Mouse (Mus musculus): Measurements from ENCODE around the gene Mgat4c. TPM values are rescaled to one million over a fixed set of nuclear protein-coding genes. Genes with fewer than 3 reads are reported as not detected.

Gene Mgat4c
- polyA plus RNA-seq, 1 experiment from 2014 or later = 56.3 TPM

DNA sequence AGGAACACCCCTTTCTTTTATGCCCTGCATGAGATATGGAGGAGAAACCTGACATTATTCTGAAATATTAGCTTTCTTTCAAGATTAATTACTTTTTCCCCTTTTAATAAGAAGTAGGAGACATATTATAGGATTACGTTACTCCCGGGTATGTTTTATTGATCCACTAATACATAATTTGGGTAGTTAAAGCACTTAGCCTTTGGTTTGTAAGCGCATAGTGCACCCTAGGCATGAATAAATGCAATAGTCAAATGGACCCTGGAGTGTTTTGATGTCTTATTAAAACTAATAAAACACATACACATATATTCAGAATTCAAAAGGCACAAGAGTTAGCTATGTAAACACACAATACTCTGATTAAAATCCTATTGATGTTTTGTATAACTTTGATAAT is 374.9 kb downstream of the Mgat4c start:
- Histone ChIP-seq H3K4me3 (replicated peaks; ENCODE audit: low read length) (no peak overlapping the region), H3K36me3 (replicated peaks; ENCODE audit: control insufficient read depth, insufficient read depth) (no peaks in the 10 kb centered on the region), H3K27me3 (ENCODE audit: control insufficient read depth, insufficient read depth, low read length) (no peaks in the 10 kb centered on the region), H3K27ac (no peak overlapping the region), H3K4me1 (replicated peaks; ENCODE audit: control insufficient read depth, insufficient read depth, low read length) (peaks cover 5% of the 10 kb centered on the region), H3K9ac (no peak overlapping the region), H3K9me3 (ENCODE audit: control insufficient read depth, low read length) (no peaks in the 10 kb centered on the region), H3K4me2 (replicated peaks) (no peak overlapping the region)
- ATAC-seq (ENCODE audit: low FRiP score) (no peak), DNase-seq (ENCODE audit: low spot score) (no peak)
- 60% methylated on average over 3 of the region's 3 CpGs for WGBS

DNA sequence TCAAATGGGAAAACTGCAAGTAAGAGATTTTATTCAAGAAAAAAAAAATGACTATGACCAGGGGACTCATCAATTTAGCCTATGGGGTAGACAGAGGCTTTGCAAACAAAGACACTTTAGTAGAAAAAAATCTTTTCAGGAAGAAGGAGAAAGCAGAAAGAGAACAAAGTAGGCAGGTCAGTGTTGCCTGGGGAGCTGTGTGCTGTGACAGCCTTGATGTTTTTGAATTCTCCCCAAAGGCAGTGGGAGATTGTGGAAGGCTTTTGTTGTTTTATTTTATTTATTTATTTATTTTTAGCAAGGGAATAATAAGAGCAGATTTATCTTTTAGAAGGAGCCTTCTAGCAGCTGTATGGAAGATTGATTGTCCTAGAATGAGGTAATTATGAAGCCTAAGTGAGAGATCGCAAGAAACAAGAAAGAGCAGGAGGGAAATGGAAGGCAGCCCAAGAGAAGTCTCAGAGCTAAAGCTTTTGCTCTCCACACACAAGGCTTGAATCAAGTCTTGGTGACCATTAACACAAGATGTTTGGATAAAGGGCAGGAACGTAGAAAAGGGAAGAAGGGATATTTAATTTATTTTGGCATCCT is 375.8 kb downstream of the Mgat4c start:
- ATAC-seq (ENCODE audit: low FRiP score) (peak; percentile 37; the same call in 1 of the 2 replicates), DNase-seq (ENCODE audit: low spot score) (no peak)
- WGBS = 14% methylated on average over 2 of the region's 2 CpGs
- H3K9me3 ChIP-seq (ENCODE audit: control insufficient read depth, low read length) = no peaks in the 10 kb centered on the region
- H3K4me2 ChIP-seq (replicated peaks) = no peak overlapping the region
- peaks cover 5% of the 10 kb centered on the region for H3K4me1 ChIP-seq (replicated peaks; ENCODE audit: control insufficient read depth, insufficient read depth, low read length)
- peak overlapping the region; percentile 67; the same call in 1 of the 2 replicates for H3K27ac ChIP-seq
- H3K4me3 ChIP-seq (replicated peaks; ENCODE audit: low read length) = no peak overlapping the region
- H3K36me3 ChIP-seq (replicated peaks; ENCODE audit: control insufficient read depth, insufficient read depth) = no peaks in the 10 kb centered on the region
- no peak overlapping the region for H3K9ac ChIP-seq
- no peaks in the 10 kb centered on the region for H3K27me3 ChIP-seq (ENCODE audit: control insufficient read depth, insufficient read depth, low read length)

DNA sequence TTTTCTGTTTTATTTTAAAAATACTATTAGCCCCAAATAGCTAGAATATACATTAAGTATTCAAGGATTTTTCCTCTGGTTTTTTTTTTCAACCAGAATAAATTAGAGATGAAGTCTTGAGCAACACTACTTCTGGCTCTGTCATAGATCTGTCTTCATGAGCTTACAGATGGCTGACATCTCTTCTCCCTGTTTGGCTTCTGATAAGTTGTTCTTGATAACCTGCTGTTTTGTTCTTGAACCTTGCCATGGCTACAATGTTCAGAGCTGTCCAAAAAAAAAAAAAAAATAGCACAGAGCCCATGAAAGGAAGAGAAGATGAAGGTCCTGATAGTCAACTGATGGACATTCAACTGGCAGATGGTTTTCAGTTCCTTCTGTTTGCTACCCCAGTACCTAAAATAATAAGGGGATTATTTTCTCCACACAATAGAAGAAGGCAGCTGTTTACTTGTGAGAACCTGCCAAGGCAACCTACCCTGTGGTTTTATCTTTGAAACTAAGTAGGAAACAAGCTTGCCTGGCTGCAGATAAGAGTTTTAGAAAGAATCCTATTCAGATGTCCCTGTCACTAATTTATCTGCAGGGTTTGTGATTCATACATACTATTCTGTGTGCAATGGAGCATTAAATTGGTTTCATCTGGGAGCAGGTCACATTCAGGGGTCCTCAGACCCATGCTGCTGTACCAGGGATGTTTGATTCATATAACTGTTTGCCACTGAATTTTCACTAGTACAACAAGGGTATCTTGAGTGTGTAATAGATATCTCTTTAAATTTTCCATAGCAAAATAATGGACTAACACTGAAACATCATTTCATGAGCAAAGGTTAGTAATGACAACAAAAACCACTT is 393.5 kb downstream of the Mgat4c start:
- Histone ChIP-seq H3K4me1 (replicated peaks; ENCODE audit: control insufficient read depth, insufficient read depth, low read length) (peaks cover 6% of the 10 kb centered on the region; the same call in 1 of the 2 replicates), H3K4me2 (replicated peaks) (no peak overlapping the region), H3K9me3 (ENCODE audit: control insufficient read depth, low read length) (no peaks in the 10 kb centered on the region), H3K27ac (no peak overlapping the region), H3K27me3 (ENCODE audit: control insufficient read depth, insufficient read depth, low read length) (no peaks in the 10 kb centered on the region), H3K9ac (no peak overlapping the region), H3K4me3 (replicated peaks; ENCODE audit: low read length) (no peak overlapping the region), H3K36me3 (replicated peaks; ENCODE audit: control insufficient read depth, insufficient read depth) (no peaks in the 10 kb centered on the region)
- ATAC-seq (ENCODE audit: low FRiP score) = no peak
- no peak for DNase-seq (ENCODE audit: low spot score)

DNA sequence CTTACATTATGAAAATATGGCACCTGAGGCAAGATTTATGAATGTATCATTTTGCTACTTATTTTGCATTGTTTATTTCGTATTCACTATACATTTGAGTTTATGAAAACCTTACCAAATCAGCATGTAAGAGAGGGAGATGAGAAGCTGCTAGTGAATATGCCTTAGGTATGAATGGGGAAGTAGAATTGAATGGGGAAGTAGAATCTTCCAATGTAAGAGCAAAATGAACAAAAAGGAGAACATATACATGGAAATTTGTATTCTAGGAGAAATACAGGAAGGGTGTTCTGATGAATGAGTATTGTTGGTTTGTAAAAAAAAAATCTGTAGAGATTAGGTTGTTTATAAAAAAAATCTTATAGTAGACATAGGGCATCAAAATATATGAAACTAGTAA is 441.9 kb downstream of the Mgat4c start:
- Histone ChIP-seq H3K27ac (no peak overlapping the region), H3K9ac (no peak overlapping the region), H3K36me3 (replicated peaks; ENCODE audit: control insufficient read depth, insufficient read depth) (no peaks in the 10 kb centered on the region), H3K4me3 (replicated peaks; ENCODE audit: low read length) (no peak overlapping the region), H3K27me3 (ENCODE audit: control insufficient read depth, insufficient read depth, low read length) (no peaks in the 10 kb centered on the region), H3K9me3 (ENCODE audit: control insufficient read depth, low read length) (no peaks in the 10 kb centered on the region), H3K4me1 (replicated peaks; ENCODE audit: control insufficient read depth, insufficient read depth, low read length) (no peaks in the 10 kb centered on the region), H3K4me2 (replicated peaks) (no peak overlapping the region)
- DNase-seq (ENCODE audit: low spot score) (no peak), ATAC-seq (ENCODE audit: low FRiP score) (no peak)
- WGBS = 85% methylated on average over 1 of the region's 1 CpGs

DNA sequence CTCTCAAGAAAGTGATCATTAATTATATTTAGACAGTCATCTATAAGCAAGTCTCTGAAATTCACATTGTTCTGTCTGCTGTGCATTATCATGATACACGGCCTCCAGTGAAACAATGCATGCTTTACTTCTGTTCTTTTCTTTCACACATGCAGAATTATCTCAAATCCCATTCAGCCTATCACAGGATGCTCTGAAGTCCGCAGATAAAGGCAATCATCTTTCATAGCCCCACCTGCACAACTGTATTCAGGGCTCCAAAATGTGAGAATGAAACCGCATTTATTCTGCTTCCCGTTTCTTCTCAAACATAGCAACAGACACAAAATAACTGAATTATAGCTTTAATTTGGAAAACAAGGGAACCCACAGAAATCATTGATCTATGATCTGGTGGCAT is 446.1 kb downstream of the Mgat4c start:
- ATAC-seq (ENCODE audit: low FRiP score) (no peak), DNase-seq (ENCODE audit: low spot score) (no peak)
- Histone ChIP-seq H3K27me3 (ENCODE audit: control insufficient read depth, insufficient read depth, low read length) (no peaks in the 10 kb centered on the region), H3K4me3 (replicated peaks; ENCODE audit: low read length) (no peak overlapping the region), H3K36me3 (replicated peaks; ENCODE audit: control insufficient read depth, insufficient read depth) (no peaks in the 10 kb centered on the region), H3K9ac (no peak overlapping the region), H3K4me2 (replicated peaks) (no peak overlapping the region), H3K27ac (no peak overlapping the region), H3K4me1 (replicated peaks; ENCODE audit: control insufficient read depth, insufficient read depth, low read length) (no peaks in the 10 kb centered on the region), H3K9me3 (ENCODE audit: control insufficient read depth, low read length) (no peaks in the 10 kb centered on the region)
- WGBS = 68% methylated on average over 4 of the region's 4 CpGs

DNA sequence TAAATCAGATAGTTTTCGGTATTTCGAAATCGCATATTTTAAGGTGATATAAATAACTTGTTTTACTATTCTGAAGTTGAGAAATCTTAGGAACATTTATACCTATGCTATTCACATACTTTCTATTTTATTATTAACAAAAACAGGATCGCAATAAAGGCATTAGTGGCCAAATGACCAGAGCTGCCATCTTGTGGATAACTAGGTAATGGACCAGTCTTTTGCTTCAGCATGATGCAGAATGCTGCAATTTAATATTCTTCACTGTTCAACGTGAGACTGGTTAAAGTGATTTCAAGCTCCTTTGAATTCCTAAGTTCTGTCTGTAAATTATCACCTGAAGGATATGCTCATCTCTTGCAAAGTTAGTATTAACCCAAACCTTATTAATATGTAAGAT is 473.6 kb downstream of the Mgat4c start:
- no peaks in the 10 kb centered on the region for H3K9me3 ChIP-seq (ENCODE audit: control insufficient read depth, low read length)
- no peak overlapping the region for H3K27ac ChIP-seq
- no peak for ATAC-seq (ENCODE audit: low FRiP score)
- WGBS = 73% methylated on average over 5 of the region's 5 CpGs
- DNase-seq (ENCODE audit: low spot score) = peak; percentile 51
- no peaks in the 10 kb centered on the region for H3K4me1 ChIP-seq (replicated peaks; ENCODE audit: control insufficient read depth, insufficient read depth, low read length)
- no peak overlapping the region for H3K4me3 ChIP-seq (replicated peaks; ENCODE audit: low read length)
- no peaks in the 10 kb centered on the region for H3K36me3 ChIP-seq (replicated peaks; ENCODE audit: control insufficient read depth, insufficient read depth)
- H3K4me2 ChIP-seq (replicated peaks) = no peak overlapping the region
- H3K9ac ChIP-seq = no peak overlapping the region
- H3K27me3 ChIP-seq (ENCODE audit: control insufficient read depth, insufficient read depth, low read length) = no peaks in the 10 kb centered on the region

DNA sequence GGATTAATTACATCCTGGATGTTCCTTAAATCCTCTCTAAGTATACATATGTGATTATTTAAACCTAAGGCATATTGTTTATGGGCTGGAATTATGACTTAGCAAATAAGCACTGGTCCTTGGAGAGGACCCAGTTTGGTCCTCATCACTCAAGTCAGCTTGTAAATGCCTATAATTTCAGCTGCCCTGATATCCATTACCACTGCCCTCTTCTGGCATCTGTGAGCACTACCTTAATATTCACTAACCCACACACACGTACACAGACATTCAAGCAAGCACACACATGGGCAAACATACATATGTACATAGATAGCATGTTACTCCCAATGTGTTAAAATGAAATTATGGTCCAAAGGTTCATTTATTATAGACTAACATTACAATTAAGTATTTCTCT is 474.6 kb downstream of the Mgat4c start:
- Histone ChIP-seq H3K4me3 (replicated peaks; ENCODE audit: low read length) (no peak overlapping the region), H3K36me3 (replicated peaks; ENCODE audit: control insufficient read depth, insufficient read depth) (no peaks in the 10 kb centered on the region), H3K9ac (no peak overlapping the region), H3K27me3 (ENCODE audit: control insufficient read depth, insufficient read depth, low read length) (no peaks in the 10 kb centered on the region), H3K9me3 (ENCODE audit: control insufficient read depth, low read length) (no peaks in the 10 kb centered on the region), H3K4me1 (replicated peaks; ENCODE audit: control insufficient read depth, insufficient read depth, low read length) (0 out of 2 replicates have a peak, but pooled peaks cover 3% of the 10 kb centered on the region), H3K4me2 (replicated peaks) (no peak overlapping the region), H3K27ac (no peak overlapping the region)
- DNase-seq (ENCODE audit: low spot score) = no peak
- no peak for ATAC-seq (ENCODE audit: low FRiP score)
- 47% methylated on average over 1 of the region's 1 CpGs for WGBS

DNA sequence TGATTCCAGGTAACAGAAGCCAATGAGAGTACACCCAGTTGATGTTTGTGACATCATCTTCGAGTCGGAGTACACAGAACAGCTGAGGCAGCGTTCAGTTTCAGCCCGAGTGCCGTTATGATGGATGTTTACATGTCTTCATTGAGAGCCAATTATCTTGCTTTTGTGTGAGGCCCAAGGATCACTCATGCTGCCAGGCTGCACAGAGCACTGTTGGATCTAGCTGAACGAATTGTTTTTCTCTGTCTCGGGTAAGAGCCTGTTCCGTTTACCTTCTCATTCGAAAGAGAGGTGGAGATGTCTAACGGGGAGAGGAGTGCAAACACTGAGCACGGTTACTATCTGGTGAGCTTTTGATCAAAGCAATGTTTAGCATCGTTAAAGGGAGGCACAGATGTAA is 477.5 kb downstream of the Mgat4c start:
- WGBS = 8% methylated on average over 12 of the region's 12 CpGs
- peak overlapping the region; percentile 53 for H3K4me2 ChIP-seq (replicated peaks)
- H3K4me1 ChIP-seq (replicated peaks; ENCODE audit: control insufficient read depth, insufficient read depth, low read length) = 0 out of 2 replicates have a peak, but pooled peaks cover 3% of the 10 kb centered on the region
- DNase-seq (ENCODE audit: low spot score) = peak; percentile 63
- no peaks in the 10 kb centered on the region for H3K9me3 ChIP-seq (ENCODE audit: control insufficient read depth, low read length)
- peak overlapping the region; percentile 35 for H3K4me3 ChIP-seq (replicated peaks; ENCODE audit: low read length)
- no peaks in the 10 kb centered on the region for H3K36me3 ChIP-seq (replicated peaks; ENCODE audit: control insufficient read depth, insufficient read depth)
- H3K9ac ChIP-seq = peak overlapping the region; percentile 60
- H3K27ac ChIP-seq = peak overlapping the region; percentile 73
- H3K27me3 ChIP-seq (ENCODE audit: control insufficient read depth, insufficient read depth, low read length) = no peaks in the 10 kb centered on the region
- ATAC-seq (ENCODE audit: low FRiP score) = peak; percentile 90

DNA sequence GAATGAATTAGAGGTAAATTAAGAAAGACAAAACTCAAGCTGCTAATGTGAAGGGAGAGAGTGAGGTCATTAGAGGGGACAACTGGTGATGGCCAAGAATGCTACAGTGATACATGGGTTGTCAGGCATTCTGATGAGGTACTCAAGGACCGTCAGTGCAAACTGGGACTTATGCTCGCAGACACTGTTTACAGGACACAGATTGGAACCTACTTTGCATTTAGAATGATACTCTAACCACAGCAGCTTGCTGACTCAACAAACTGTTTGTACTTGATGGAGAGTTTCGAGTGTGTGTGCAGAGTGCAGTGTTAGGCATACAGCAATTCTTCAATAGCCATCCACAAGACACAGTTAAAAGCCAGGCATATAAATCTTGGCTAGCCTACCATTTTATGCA is 503.4 kb downstream of the Mgat4c start:
- H3K4me2 ChIP-seq (replicated peaks) = no peak overlapping the region

More for the DNA sequence above, 503.4 kb downstream of the Mgat4c start:
- Histone ChIP-seq H3K27me3 (ENCODE audit: control insufficient read depth, insufficient read depth, low read length) (no peaks in the 10 kb centered on the region), H3K27ac (no peak overlapping the region; the same call in 1 of the 2 replicates), H3K9me3 (ENCODE audit: control insufficient read depth, low read length) (no peaks in the 10 kb centered on the region), H3K4me3 (replicated peaks; ENCODE audit: low read length) (no peak overlapping the region), H3K4me1 (replicated peaks; ENCODE audit: control insufficient read depth, insufficient read depth, low read length) (no peaks in the 10 kb centered on the region), H3K9ac (no peak overlapping the region), H3K36me3 (replicated peaks; ENCODE audit: control insufficient read depth, insufficient read depth) (no peaks in the 10 kb centered on the region)
- 39% methylated on average over 3 of the region's 3 CpGs for WGBS
- no peak for DNase-seq (ENCODE audit: low spot score)
- ATAC-seq (ENCODE audit: low FRiP score) = peak; percentile 73; the same call in 1 of the 2 replicates
